Mouse (Mus musculus): ENCODE results near the gene Nectin1. TPM values are rescaled to one million over a fixed set of nuclear protein-coding genes. Genes with fewer than 3 reads are reported as not detected.

Nectin1 gene
- polyA plus RNA-seq, 1 experiment from 2014 or later = 5.9 TPM

DNA sequence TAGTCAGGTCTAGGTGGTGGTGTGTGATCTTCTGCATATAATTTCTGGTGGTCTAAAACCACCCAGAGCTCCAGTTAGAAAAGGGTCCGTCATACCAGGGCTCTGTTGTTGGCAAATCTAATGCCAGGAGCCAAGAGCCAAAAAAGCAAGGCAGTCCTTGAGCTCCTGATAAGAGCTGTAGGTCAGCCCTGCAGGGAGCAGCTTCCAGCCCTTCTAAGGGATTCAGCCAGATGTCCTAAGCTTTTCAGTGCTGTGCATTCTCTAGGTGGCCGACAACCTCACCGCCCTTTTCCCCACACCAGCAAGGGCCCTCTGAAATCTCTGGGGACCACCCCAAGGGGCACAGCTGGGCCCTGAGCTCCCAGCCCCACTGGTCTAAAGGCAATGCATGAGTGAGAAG is 52.2 kb downstream of the Nectin1 start:
- Histone ChIP-seq H3K9me3 (ENCODE audit: control insufficient read depth, low read length) (no peaks in the 10 kb centered on the region), H3K9ac (ENCODE audit: low read length) (no peak overlapping the region), H3K4me3 (ENCODE audit: low read depth, low read length) (no peak overlapping the region), H3K4me2 (ENCODE audit: low read length) (no peak overlapping the region), H3K4me1 (replicated peaks; ENCODE audit: control insufficient read depth, insufficient read depth, low read length) (no peaks in the 10 kb centered on the region), H3K27me3 (replicated peaks; ENCODE audit: control insufficient read depth, insufficient read depth, low read length) (no peaks in the 10 kb centered on the region), H3K36me3 (ENCODE audit: control insufficient read depth, insufficient read depth, low read length) (peaks cover 22% of the 10 kb centered on the region), H3K27ac (ENCODE audit: low read depth) (no peak overlapping the region)
- ATAC-seq (replicated peaks; ENCODE audit: low FRiP score, low TSS enrichment, low read depth) (no peak), DNase-seq (ENCODE audit: low spot score) (no peak)
- WGBS = 90% methylated on average over 3 of the region's 3 CpGs

DNA sequence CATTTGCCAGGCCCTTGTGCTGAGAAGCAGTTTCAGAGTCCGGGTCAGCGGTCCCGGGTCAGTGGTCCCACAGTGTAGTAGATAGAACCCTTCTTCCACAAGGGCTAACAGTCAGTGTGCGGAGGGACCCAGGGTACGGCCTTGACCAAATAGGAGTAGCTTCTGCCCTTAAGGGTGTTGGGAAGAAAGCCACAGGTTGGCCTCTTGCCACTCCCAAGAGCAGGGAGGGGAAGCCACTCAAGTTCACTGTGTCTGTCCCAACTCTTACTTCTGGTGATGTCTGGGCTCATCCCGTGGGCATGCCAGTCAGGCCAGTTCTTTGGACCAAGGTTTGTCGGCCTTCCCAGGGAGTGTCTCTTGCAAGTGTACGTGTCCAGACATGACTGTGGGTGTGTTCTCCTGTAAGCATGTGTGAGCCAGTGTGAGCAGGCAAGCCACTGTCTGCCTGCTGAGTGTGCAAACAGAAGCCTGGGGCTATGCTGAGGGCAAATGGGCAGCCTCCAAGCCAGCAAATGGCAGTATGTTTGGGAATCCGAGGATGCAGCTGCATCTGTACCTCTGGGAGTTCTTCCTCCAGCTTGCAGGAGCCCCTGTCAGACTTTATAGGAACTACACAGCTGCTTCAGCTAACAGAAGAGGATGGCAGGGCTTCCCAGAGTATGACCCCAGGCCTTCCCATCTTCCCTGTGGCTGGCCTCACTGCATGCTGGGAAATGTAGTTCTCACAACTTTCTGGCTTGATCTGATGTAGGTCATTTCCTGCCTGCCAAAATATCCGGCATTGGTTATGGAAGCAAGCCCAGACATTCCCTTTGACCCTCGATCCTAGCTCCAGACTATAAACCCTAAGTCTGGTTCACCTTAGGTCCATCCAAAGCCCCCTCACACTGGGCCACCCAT is 53.3 kb downstream of the Nectin1 start:
- peaks cover 22% of the 10 kb centered on the region for H3K36me3 ChIP-seq (ENCODE audit: control insufficient read depth, insufficient read depth, low read length)
- no peak overlapping the region for H3K9ac ChIP-seq (ENCODE audit: low read length)
- H3K4me3 ChIP-seq (ENCODE audit: low read depth, low read length) = no peak overlapping the region
- no peak overlapping the region for H3K27ac ChIP-seq (ENCODE audit: low read depth)
- no peaks in the 10 kb centered on the region for H3K27me3 ChIP-seq (replicated peaks; ENCODE audit: control insufficient read depth, insufficient read depth, low read length)
- DNase-seq (ENCODE audit: low spot score) (no peak), ATAC-seq (replicated peaks; ENCODE audit: low FRiP score, low TSS enrichment, low read depth) (no peak)
- WGBS = 80% methylated on average over 11 of the region's 11 CpGs
- no peaks in the 10 kb centered on the region for H3K4me1 ChIP-seq (replicated peaks; ENCODE audit: control insufficient read depth, insufficient read depth, low read length)
- no peak overlapping the region for H3K4me2 ChIP-seq (ENCODE audit: low read length)
- H3K9me3 ChIP-seq (ENCODE audit: control insufficient read depth, low read length) = no peaks in the 10 kb centered on the region

DNA sequence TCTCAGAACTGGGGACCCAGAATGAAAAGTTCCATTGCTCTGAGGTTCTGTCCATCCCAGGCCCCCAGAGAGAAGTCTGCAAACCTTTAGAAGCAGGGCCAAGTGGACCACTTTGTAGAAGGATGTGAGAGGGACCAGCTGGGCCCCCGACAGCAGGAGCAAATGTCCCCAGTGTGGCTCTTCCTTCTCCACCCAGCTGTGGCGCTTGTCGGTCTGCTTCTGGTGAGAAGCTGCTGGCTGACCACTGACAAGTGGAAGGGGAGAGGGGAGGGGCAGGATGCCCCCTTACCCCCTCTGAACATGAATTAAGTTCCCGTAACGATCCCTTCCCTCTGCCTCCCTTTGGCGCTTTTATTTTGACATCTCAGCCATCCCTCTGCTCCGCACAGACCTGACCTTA is 54.0 kb downstream of the Nectin1 start:
- Histone ChIP-seq H3K9me3 (ENCODE audit: control insufficient read depth, low read length) (no peaks in the 10 kb centered on the region), H3K27me3 (replicated peaks; ENCODE audit: control insufficient read depth, insufficient read depth, low read length) (no peaks in the 10 kb centered on the region), H3K4me1 (replicated peaks; ENCODE audit: control insufficient read depth, insufficient read depth, low read length) (no peaks in the 10 kb centered on the region), H3K36me3 (ENCODE audit: control insufficient read depth, insufficient read depth, low read length) (peaks cover 19% of the 10 kb centered on the region), H3K27ac (ENCODE audit: low read depth) (no peak overlapping the region), H3K4me2 (ENCODE audit: low read length) (no peak overlapping the region), H3K4me3 (ENCODE audit: low read depth, low read length) (no peak overlapping the region), H3K9ac (ENCODE audit: low read length) (no peak overlapping the region)
- no peak for ATAC-seq (replicated peaks; ENCODE audit: low FRiP score, low TSS enrichment, low read depth)
- WGBS = 67% methylated on average over 7 of the region's 7 CpGs
- DNase-seq (ENCODE audit: low spot score) = no peak

DNA sequence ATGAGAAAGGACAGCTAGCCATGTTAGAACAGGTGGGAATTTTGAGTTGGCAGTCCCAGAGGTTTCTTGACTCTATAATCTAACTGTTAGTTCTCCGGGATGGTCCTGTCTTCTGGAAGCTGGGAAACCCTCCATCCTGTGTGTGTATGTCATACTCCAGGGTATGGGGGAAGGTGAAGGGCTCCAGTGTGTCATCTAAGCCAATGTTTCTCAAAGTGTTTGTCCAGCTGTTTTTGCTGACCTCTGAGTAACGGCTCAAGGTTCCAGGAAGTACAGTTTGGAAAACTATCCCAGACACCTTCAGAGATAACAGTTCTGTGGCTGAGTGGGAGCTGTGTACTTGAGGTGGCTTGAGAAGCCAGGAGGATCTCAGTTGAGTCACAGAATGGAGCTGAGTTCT is 56.7 kb downstream of the Nectin1 start:
- Histone ChIP-seq H3K4me2 (ENCODE audit: low read length) (no peak overlapping the region), H3K36me3 (ENCODE audit: control insufficient read depth, insufficient read depth, low read length) (peaks cover 3% of the 10 kb centered on the region), H3K4me3 (ENCODE audit: low read depth, low read length) (no peak overlapping the region), H3K27me3 (replicated peaks; ENCODE audit: control insufficient read depth, insufficient read depth, low read length) (no peaks in the 10 kb centered on the region), H3K27ac (ENCODE audit: low read depth) (no peak overlapping the region), H3K9me3 (ENCODE audit: control insufficient read depth, low read length) (no peaks in the 10 kb centered on the region), H3K9ac (ENCODE audit: low read length) (no peak overlapping the region), H3K4me1 (replicated peaks; ENCODE audit: control insufficient read depth, insufficient read depth, low read length) (no peaks in the 10 kb centered on the region)
- DNase-seq (ENCODE audit: low spot score) (no peak), ATAC-seq (replicated peaks; ENCODE audit: low FRiP score, low TSS enrichment, low read depth) (no peak)
- WGBS = 75% methylated on average over 2 of the region's 2 CpGs

DNA sequence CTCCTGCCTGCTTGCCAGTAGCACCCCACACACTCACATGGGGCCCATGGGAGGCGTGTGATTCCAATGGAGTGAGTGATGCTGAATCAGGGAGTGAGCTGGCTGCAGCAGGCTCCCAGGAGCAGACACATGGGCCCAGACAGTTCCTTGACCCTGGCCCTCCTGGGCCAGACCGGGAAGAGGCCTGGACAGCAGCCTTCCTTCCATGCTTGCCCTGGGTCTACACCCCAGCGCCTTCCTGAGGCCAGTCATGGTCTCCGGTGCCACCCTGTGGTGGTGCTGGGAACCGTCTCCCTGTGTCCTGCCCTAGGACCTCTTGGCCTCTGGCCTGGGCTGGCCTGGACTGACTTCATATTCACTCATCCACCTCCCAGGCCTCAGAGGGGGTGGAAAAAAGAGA is 58.1 kb downstream of the Nectin1 start:
- no peaks in the 10 kb centered on the region for H3K9me3 ChIP-seq (ENCODE audit: control insufficient read depth, low read length)
- H3K9ac ChIP-seq (ENCODE audit: low read length) = no peak overlapping the region
- ATAC-seq (replicated peaks; ENCODE audit: low FRiP score, low TSS enrichment, low read depth) (peak; percentile 58; the same call in 1 of the 2 replicates), DNase-seq (ENCODE audit: low spot score) (peak; percentile 72)
- no peak overlapping the region for H3K4me2 ChIP-seq (ENCODE audit: low read length)
- 33% methylated on average over 5 of the region's 5 CpGs for WGBS
- H3K4me1 ChIP-seq (replicated peaks; ENCODE audit: control insufficient read depth, insufficient read depth, low read length) = no peaks in the 10 kb centered on the region
- H3K4me3 ChIP-seq (ENCODE audit: low read depth, low read length) = no peak overlapping the region
- H3K27me3 ChIP-seq (replicated peaks; ENCODE audit: control insufficient read depth, insufficient read depth, low read length) = no peaks in the 10 kb centered on the region
- peaks cover 3% of the 10 kb centered on the region; the same call in 1 of the 2 replicates for H3K36me3 ChIP-seq (ENCODE audit: control insufficient read depth, insufficient read depth, low read length)
- H3K27ac ChIP-seq (ENCODE audit: low read depth) = no peak overlapping the region

DNA sequence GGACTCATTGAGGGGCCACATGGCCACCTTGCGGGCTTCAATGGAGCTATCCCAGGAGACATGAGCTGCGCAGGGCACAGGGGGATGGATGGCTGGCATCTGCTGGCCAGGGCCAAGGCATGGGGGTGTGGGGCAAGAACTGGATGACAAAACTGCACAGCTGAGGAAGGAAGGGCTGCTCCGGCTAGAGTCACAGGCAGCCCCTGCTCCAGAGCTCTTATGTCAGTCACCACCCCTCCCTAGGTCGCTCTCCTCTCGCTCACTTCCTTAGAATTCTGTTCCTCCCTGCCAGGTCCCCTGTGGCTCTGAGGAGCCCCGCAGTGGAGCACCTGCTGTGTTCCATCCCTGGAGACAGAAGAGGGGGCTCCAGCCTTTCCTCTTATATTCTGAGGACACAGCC is 63.8 kb downstream of the Nectin1 start:
- H3K4me1 ChIP-seq (replicated peaks; ENCODE audit: control insufficient read depth, insufficient read depth, low read length) = no peaks in the 10 kb centered on the region
- no peak for ATAC-seq (replicated peaks; ENCODE audit: low FRiP score, low TSS enrichment, low read depth)
- no peak overlapping the region for H3K4me3 ChIP-seq (ENCODE audit: low read depth, low read length)
- no peak overlapping the region for H3K9ac ChIP-seq (ENCODE audit: low read length)
- peaks cover 3% of the 10 kb centered on the region; the same call in 1 of the 2 replicates for H3K36me3 ChIP-seq (ENCODE audit: control insufficient read depth, insufficient read depth, low read length)
- H3K27ac ChIP-seq (ENCODE audit: low read depth) = no peak overlapping the region
- no peak overlapping the region for H3K4me2 ChIP-seq (ENCODE audit: low read length)
- WGBS = 37% methylated on average over 6 of the region's 6 CpGs
- no peaks in the 10 kb centered on the region for H3K27me3 ChIP-seq (replicated peaks; ENCODE audit: control insufficient read depth, insufficient read depth, low read length)
- no peaks in the 10 kb centered on the region for H3K9me3 ChIP-seq (ENCODE audit: control insufficient read depth, low read length)
- DNase-seq (ENCODE audit: low spot score) = no peak

DNA sequence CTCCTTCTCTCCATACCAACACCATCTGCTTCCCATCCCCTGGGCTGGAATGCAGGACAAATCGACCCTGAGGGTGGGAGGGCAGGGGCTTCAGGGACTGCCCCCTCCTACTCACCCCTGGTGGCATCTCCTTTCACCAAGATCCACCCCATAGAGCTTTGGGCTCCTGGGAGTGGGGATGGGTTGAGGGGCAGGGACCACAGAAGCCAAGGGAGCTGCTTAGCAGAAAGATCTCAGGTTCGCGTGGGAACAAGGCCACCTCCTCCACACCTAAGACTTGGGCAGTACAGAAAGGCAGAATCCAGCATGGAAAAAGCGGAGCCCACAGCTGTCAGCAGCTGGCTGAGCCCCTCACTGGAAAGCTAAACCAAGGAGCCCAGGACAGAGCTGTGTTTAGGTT is 64.3 kb downstream of the Nectin1 start:
- Histone ChIP-seq H3K27ac (ENCODE audit: low read depth) (0 out of 2 replicates have a peak overlapping the region, but pooled peaks have one; percentile 22), H3K9me3 (ENCODE audit: control insufficient read depth, low read length) (no peaks in the 10 kb centered on the region), H3K4me3 (ENCODE audit: low read depth, low read length) (no peak overlapping the region), H3K27me3 (replicated peaks; ENCODE audit: control insufficient read depth, insufficient read depth, low read length) (no peaks in the 10 kb centered on the region), H3K4me1 (replicated peaks; ENCODE audit: control insufficient read depth, insufficient read depth, low read length) (no peaks in the 10 kb centered on the region), H3K9ac (ENCODE audit: low read length) (no peak overlapping the region), H3K36me3 (ENCODE audit: control insufficient read depth, insufficient read depth, low read length) (peaks cover 3% of the 10 kb centered on the region; the same call in 1 of the 2 replicates), H3K4me2 (ENCODE audit: low read length) (no peak overlapping the region)
- no peak for ATAC-seq (replicated peaks; ENCODE audit: low FRiP score, low TSS enrichment, low read depth)
- no peak for DNase-seq (ENCODE audit: low spot score)
- 30% methylated on average over 3 of the region's 4 CpGs for WGBS

DNA sequence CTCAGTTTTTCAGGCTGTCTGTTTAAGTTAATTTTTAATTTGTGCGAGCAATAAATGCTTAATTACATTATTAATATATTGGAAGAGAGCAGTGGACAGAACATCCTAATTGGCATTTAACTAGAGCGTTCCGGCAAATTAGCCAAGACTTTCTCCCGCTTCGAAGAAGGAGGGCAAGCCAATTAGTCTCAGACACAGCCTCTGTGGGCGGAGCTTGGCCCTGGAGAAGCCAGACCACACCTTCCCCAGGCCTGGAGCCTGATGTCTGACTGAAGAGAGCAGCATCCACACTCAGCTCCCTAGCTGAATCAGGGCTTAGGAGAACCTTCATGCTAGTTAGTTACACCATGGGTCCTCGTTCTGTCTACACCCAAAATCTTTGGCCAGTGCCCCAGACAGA is 64.8 kb downstream of the Nectin1 start:
- no peaks in the 10 kb centered on the region for H3K4me1 ChIP-seq (replicated peaks; ENCODE audit: control insufficient read depth, insufficient read depth, low read length)
- DNase-seq (ENCODE audit: low spot score) (no peak), ATAC-seq (replicated peaks; ENCODE audit: low FRiP score, low TSS enrichment, low read depth) (no peak)
- WGBS = 27% methylated on average over 7 of the region's 7 CpGs
- no peaks in the 10 kb centered on the region for H3K27me3 ChIP-seq (replicated peaks; ENCODE audit: control insufficient read depth, insufficient read depth, low read length)
- H3K4me2 ChIP-seq (ENCODE audit: low read length) = no peak overlapping the region
- peaks cover 3% of the 10 kb centered on the region; the same call in 1 of the 2 replicates for H3K36me3 ChIP-seq (ENCODE audit: control insufficient read depth, insufficient read depth, low read length)
- no peaks in the 10 kb centered on the region for H3K9me3 ChIP-seq (ENCODE audit: control insufficient read depth, low read length)
- no peak overlapping the region for H3K27ac ChIP-seq (ENCODE audit: low read depth)
- H3K9ac ChIP-seq (ENCODE audit: low read length) = no peak overlapping the region
- H3K4me3 ChIP-seq (ENCODE audit: low read depth, low read length) = no peak overlapping the region

DNA sequence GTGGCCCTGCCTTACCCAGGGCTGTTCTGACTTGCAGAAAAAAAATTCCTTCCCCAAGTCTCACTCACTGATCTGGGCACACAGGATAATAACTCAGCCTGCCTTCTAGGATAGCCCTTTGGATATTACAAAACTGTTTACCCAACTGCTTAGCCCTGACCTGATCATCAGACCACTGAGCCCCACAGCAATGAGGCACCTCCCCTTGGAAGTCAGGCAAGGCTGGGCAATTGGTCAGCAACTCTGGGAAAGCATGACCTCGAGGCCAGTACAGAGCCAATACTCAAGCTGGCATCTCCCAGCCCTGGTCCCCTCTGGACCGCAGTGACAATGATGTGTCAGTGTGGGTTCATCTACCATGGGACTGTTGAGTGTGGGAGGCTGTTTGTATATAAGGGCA is 69.4 kb downstream of the Nectin1 start:
- DNase-seq (ENCODE audit: low spot score) = no peak
- no peaks in the 10 kb centered on the region for H3K36me3 ChIP-seq (ENCODE audit: control insufficient read depth, insufficient read depth, low read length)
- no peaks in the 10 kb centered on the region for H3K4me1 ChIP-seq (replicated peaks; ENCODE audit: control insufficient read depth, insufficient read depth, low read length)
- H3K9me3 ChIP-seq (ENCODE audit: control insufficient read depth, low read length) = no peaks in the 10 kb centered on the region
- H3K9ac ChIP-seq (ENCODE audit: low read length) = no peak overlapping the region
- whole genome bisulfite sequencing = 76% methylated on average over 2 of the region's 2 CpGs
- H3K4me3 ChIP-seq (ENCODE audit: low read depth, low read length) = no peak overlapping the region
- H3K27ac ChIP-seq (ENCODE audit: low read depth) = no peak overlapping the region
- no peaks in the 10 kb centered on the region for H3K27me3 ChIP-seq (replicated peaks; ENCODE audit: control insufficient read depth, insufficient read depth, low read length)
- no peak for ATAC-seq (replicated peaks; ENCODE audit: low FRiP score, low TSS enrichment, low read depth)
- no peak overlapping the region for H3K4me2 ChIP-seq (ENCODE audit: low read length)

All from intestine, embryonic 14.5 days (tissue).